In genomic region chr8:127772415-127772814, GRCm38 (mm10) we compare ENCODE assay signal across 22 mouse cellular contexts.
DNase-seq lines count a peak whose midpoint lies in the region; ATAC-seq and TF ChIP-seq lines count a peak whose summit lies in the region.
"Had no signal": no experiment of that assay in that cellular context is flagged by ENCODE, and none has a peak within 500 bp of the region (broad histone marks: within the 10 kb centered on the region; RNA-seq: fewer than 3 reads in every experiment).

No protein-coding gene starts in this region.

- peak; percentile 85 for TF ChIP-seq EP300 in CH12.LX (IDR thresholded peaks at IDR 0.05; ENCODE audit: low read length)

- no peaks in the 10 kb centered on the region for H3K79me2 ChIP-seq in CH12.LX (replicated peaks; ENCODE audit: control insufficient read depth, extremely low read depth, insufficient read depth, poor library complexity, severe bottlenecking)

- no peak overlapping the region for H3K4me2 ChIP-seq in midbrain, embryonic 11.5 days
- no peak overlapping the region for H3K4me2 ChIP-seq in midbrain, embryonic 16.5 days (ENCODE audit: low read length)
- H3K4me2 ChIP-seq in CH12.LX (ENCODE audit: insufficient read depth, low read depth, poor library complexity, severe bottlenecking), result peak overlapping the region; percentile 33; the same call in 1 of the 2 replicates

- H3K4me3 ChIP-seq in midbrain, embryonic 11.5 days (ENCODE audit: low read depth, low read length), result no peak overlapping the region
- no peak overlapping the region for H3K4me3 ChIP-seq in midbrain, embryonic 16.5 days (ENCODE audit: low read depth, low read length)
- H3K4me3 ChIP-seq in CH12.LX (replicated peaks in 1 of 3; ENCODE audit: low read depth in 2 of 3, low read length in 2 of 3, poor library complexity in 1 of 3), result peak overlapping the region in 1 of 3 experiments; percentile 12

- H3K36me3 ChIP-seq in midbrain, embryonic 11.5 days (ENCODE audit: control insufficient read depth, insufficient read depth, low read length), result no peaks in the 10 kb centered on the region
- H3K36me3 ChIP-seq in midbrain, embryonic 16.5 days (ENCODE audit: control insufficient read depth, insufficient read depth, low read length), result no peaks in the 10 kb centered on the region
- H3K36me3 ChIP-seq in CH12.LX (replicated peaks in 1 of 2; ENCODE audit: control insufficient read depth in 1 of 2, insufficient read depth in 1 of 2, low read length in 1 of 2), result no peaks in the 10 kb centered on the region
- no peaks in the 10 kb centered on the region for H3K36me3 ChIP-seq in splenic B cell, adult 2 months (ENCODE audit: control insufficient read depth, insufficient read depth, low read length, poor library complexity, severe bottlenecking)
- H3K36me3 ChIP-seq: G1E had no signal

- H3K9me3 ChIP-seq in midbrain, embryonic 11.5 days (ENCODE audit: control insufficient read depth, low read length), result no peaks in the 10 kb centered on the region
- H3K9me3 ChIP-seq in midbrain, embryonic 16.5 days (replicated peaks; ENCODE audit: control insufficient read depth, low read length, poor library complexity, severe bottlenecking), result no peaks in the 10 kb centered on the region; the same call in 1 of the 2 replicates
- no peaks in the 10 kb centered on the region for H3K9me3 ChIP-seq in CH12.LX (replicated peaks; ENCODE audit: low read length)

- DNase-seq in midbrain, embryonic 11.5 days (ENCODE audit: low spot score, missing footprints), result peak; percentile 69
- DNase-seq in CH12.LX (ENCODE audit: extremely low read depth), result peak; percentile 87
- peak; percentile 4 for DNase-seq in splenic B cell, adult 2 months (ENCODE audit: low read depth, low spot score)
- no peak for DNase-seq in frontal cortex, postnatal 25 days (ENCODE audit: low spot score in 2 of 2)
- DNase-seq in layer of hippocampus, adult 11-12 months (ENCODE audit: low spot score), result no peak
- DNase-seq in spleen, adult 12 weeks (ENCODE audit: low spot score), result no peak
- DNase-seq: adrenal gland, adult 2 months; adrenal gland, adult 8-10 months; adrenal gland, postnatal 10 days; adrenal gland, postnatal 14 days; adrenal gland, postnatal 25 days; adrenal gland, postnatal 36 days; B cell, adult 2 months; cerebellum, adult 11 months; cerebellum, adult 11-12 months; cerebellum, adult 18-20 months had no signal

- TF ChIP-seq RAD21 in CH12.LX (IDR thresholded peaks at IDR 0.05; ENCODE audit: low read depth, low read length), result no peak; the same call in 1 of the 2 replicates

- no peak overlapping the region for H3K27ac ChIP-seq in midbrain, embryonic 11.5 days (ENCODE audit: low read depth, low read length)
- H3K27ac ChIP-seq in midbrain, embryonic 16.5 days (ENCODE audit: low read length), result no peak overlapping the region
- H3K27ac ChIP-seq in CH12.LX (ENCODE audit: insufficient read depth, low read depth), result peak overlapping the region; percentile 90

- H3K27me3 ChIP-seq in midbrain, embryonic 11.5 days (ENCODE audit: control insufficient read depth, insufficient read depth, low read length), result no peaks in the 10 kb centered on the region
- no peaks in the 10 kb centered on the region for H3K27me3 ChIP-seq in midbrain, embryonic 16.5 days (ENCODE audit: control insufficient read depth, insufficient read depth, low read depth, low read length)
- H3K27me3 ChIP-seq in CH12.LX (replicated peaks), result no peaks in the 10 kb centered on the region
- H3K27me3 ChIP-seq in splenic B cell, adult 2 months (ENCODE audit: control insufficient read depth, insufficient read depth, low read length, poor library complexity, severe bottlenecking), result no peaks in the 10 kb centered on the region

- WGBS in midbrain, embryonic 11.5 days, result 89% methylated on average over 3 of the region's 3 CpGs
- WGBS in midbrain, embryonic 16.5 days, result 96% methylated on average over 3 of the region's 3 CpGs

- H3K4me1 ChIP-seq in midbrain, embryonic 11.5 days (ENCODE audit: control insufficient read depth, insufficient read depth, low read length), result peaks cover 6% of the 10 kb centered on the region
- peaks cover 15% of the 10 kb centered on the region for H3K4me1 ChIP-seq in midbrain, embryonic 16.5 days (ENCODE audit: control insufficient read depth, insufficient read depth, low read length)
- peaks cover 9 to 51% of the 10 kb centered on the region in 2 experiments for H3K4me1 ChIP-seq in CH12.LX (ENCODE audit: control insufficient read depth in 1 of 2, insufficient read depth in 2 of 2)

- no peak for ATAC-seq in midbrain, embryonic 11.5 days (ENCODE audit: low FRiP score)
- ATAC-seq in midbrain, embryonic 16.5 days, result no peak
- ATAC-seq in megakaryocyte, adult 5-6 weeks (ENCODE audit: poor library complexity, severe bottlenecking), result peak; percentile 34; the same call in 1 of the 2 replicates
- ATAC-seq: activated CD4-positive, CD25-positive, alpha-beta regulatory T cell, adult 4 months; CD4-positive, CD25-positive, alpha-beta regulatory T cell, adult 4 months; Patski had no signal

- TF ChIP-seq CTCF in CH12.LX (conservative IDR thresholded peaks at IDR 0.05 in 1 of 2, IDR thresholded peaks at IDR 0.05 in 1 of 2; ENCODE audit: low read depth in 2 of 2, low read length in 2 of 2), result no peak

- no peak overlapping the region for H3K9ac ChIP-seq in midbrain, embryonic 11.5 days (ENCODE audit: low read length)
- H3K9ac ChIP-seq in midbrain, embryonic 16.5 days (ENCODE audit: low read depth, low read length), result no peak overlapping the region
- H3K9ac ChIP-seq in CH12.LX (ENCODE audit: insufficient read depth, low read depth), result 0 out of 2 replicates have a peak overlapping the region, but pooled peaks have one; percentile 1

- dilution Hi-C loops in CH12.LX (cut with MboI; ENCODE audit: extremely low pct_ligation_motif_present, extremely low pct_unique_long_range_greater_than_20kb, low sequenced_read_pairs), result no loop called here

- in situ Hi-C loops in CH12.LX (cut with MboI; ENCODE audit: low pct_ligation_motif_present, low pct_unique_long_range_greater_than_20kb, low sequenced_read_pairs), result no loop called here

- TF ChIP-seq POLR2A in CH12.LX (IDR thresholded peaks at IDR 0.05; ENCODE audit: low read depth, low read length), result no peak

TF ChIP-seq in CH12.LX, 34 proteins besides CTCF, POLR2A, EP300 and RAD21 (continues in another document):
- TF ChIP-seq HCFC1 (IDR thresholded peaks at IDR 0.05; ENCODE audit: low read depth, low read length), result peak; percentile 20; the same call in 1 of the 2 replicates
- no peak for TF ChIP-seq RCOR1 (conservative IDR thresholded peaks at IDR 0.05; ENCODE audit: low read depth, low read length)
- TF ChIP-seq MAX (IDR thresholded peaks at IDR 0.05; ENCODE audit: low read length), result peak; percentile 40; the same call in 1 of the 2 replicates
- TF ChIP-seq ZMIZ1 (IDR thresholded peaks at IDR 0.05; ENCODE audit: low read depth, low read length), result no peak
- no peak; the same call in 1 of the 2 replicates for TF ChIP-seq MAZ (IDR thresholded peaks at IDR 0.05; ENCODE audit: low read depth, low read length)
- TF ChIP-seq MYC (IDR thresholded peaks at IDR 0.05; ENCODE audit: low read depth, low read length), result peak; percentile 74; the same call in 1 of the 2 replicates
- peak; percentile 28; the same call in 1 of the 2 replicates for TF ChIP-seq MXI1 (IDR thresholded peaks at IDR 0.05; ENCODE audit: low read depth, low read length)
- no peak for TF ChIP-seq GABPA (IDR thresholded peaks at IDR 0.05; ENCODE audit: insufficient replicate concordance, low read depth, low read length)
- no peak for TF ChIP-seq ZNF384 (IDR thresholded peaks at IDR 0.05; ENCODE audit: low read depth, low read length)
- TF ChIP-seq NELFE (IDR thresholded peaks at IDR 0.05; ENCODE audit: low read depth, low read length), result no peak
- no peak for TF ChIP-seq USF1 (IDR thresholded peaks at IDR 0.05; ENCODE audit: low read depth, low read length)
- no peak for TF ChIP-seq ZC3H11A (IDR thresholded peaks at IDR 0.05; ENCODE audit: low read depth, low read length)
- TF ChIP-seq CHD2 (IDR thresholded peaks at IDR 0.05; ENCODE audit: low read length), result peak; percentile 55; the same call in 1 of the 2 replicates
- TF ChIP-seq TCF12 (IDR thresholded peaks at IDR 0.05; ENCODE audit: low read depth, low read length), result 0 out of 2 replicates have a peak, but pooled peaks have one; percentile 42
- no peak for TF ChIP-seq E2F4 (IDR thresholded peaks at IDR 0.05; ENCODE audit: insufficient replicate concordance, low read depth, low read length)
- TF ChIP-seq SIN3A (IDR thresholded peaks at IDR 0.05; ENCODE audit: low read length), result peak; percentile 26; the same call in 1 of the 2 replicates
- peak; percentile 49; the same call in 1 of the 2 replicates for TF ChIP-seq ETS1 (conservative IDR thresholded peaks at IDR 0.05; ENCODE audit: low read depth, low read length)
- TF ChIP-seq ELF1 (IDR thresholded peaks at IDR 0.05; ENCODE audit: low read depth, low read length), result peak; percentile 48; the same call in 1 of the 2 replicates
- no peak for TF ChIP-seq USF2 (conservative IDR thresholded peaks at IDR 0.05; ENCODE audit: low read depth, low read length)
- TF ChIP-seq SMC3 (IDR thresholded peaks at IDR 0.05; ENCODE audit: low read depth, low read length), result no peak; the same call in 1 of the 2 replicates
- TF ChIP-seq BHLHE40 (IDR thresholded peaks at IDR 0.05; ENCODE audit: low read depth, low read length), result peak; percentile 56; the same call in 1 of the 2 replicates
- TF ChIP-seq NRF1 (IDR thresholded peaks at IDR 0.05; ENCODE audit: low read depth, low read length), result no peak
- TF ChIP-seq CHD1 (IDR thresholded peaks at IDR 0.05; ENCODE audit: low read depth, low read length), result no peak
- TF ChIP-seq TBP (conservative IDR thresholded peaks at IDR 0.05; ENCODE audit: low read depth, low read length), result no peak
- peak; percentile 47; the same call in 1 of the 2 replicates for TF ChIP-seq MAFK (IDR thresholded peaks at IDR 0.05; ENCODE audit: insufficient replicate concordance, low read length)
- TF ChIP-seq PAX5 (IDR thresholded peaks at IDR 0.05; ENCODE audit: low read length), result no peak
- TF ChIP-seq POLR2AphosphoS2 (IDR thresholded peaks at IDR 0.05; ENCODE audit: low read depth, low read length), result no peak
- peak; percentile 73 for TF ChIP-seq IRF4 (IDR thresholded peaks at IDR 0.05; ENCODE audit: low read depth, low read length)
- TF ChIP-seq KAT2A (IDR thresholded peaks at IDR 0.05; ENCODE audit: insufficient replicate concordance, low read length), result 0 out of 2 replicates have a peak, but pooled peaks have one; percentile 31
- TF ChIP-seq MEF2A (IDR thresholded peaks at IDR 0.05; ENCODE audit: borderline replicate concordance, low read depth, low read length), result no peak
- TF ChIP-seq ZKSCAN1 (IDR thresholded peaks at IDR 0.05; ENCODE audit: borderline replicate concordance, low read depth, low read length), result no peak
- no peak; the same call in 1 of the 2 replicates for TF ChIP-seq JUN (IDR thresholded peaks at IDR 0.05; ENCODE audit: insufficient read depth, low read depth, low read length)
- TF ChIP-seq UBTF (IDR thresholded peaks at IDR 0.05; ENCODE audit: low read depth, low read length), result no peak

Comparison
In these comparisons a context has a peak if more than half of its experiments do, and no peak if none do; other contexts are left out.
1. DNase-seq: peak in midbrain, embryonic 11.5 days (single experiment), CH12.LX (single experiment) and splenic B cell, adult 2 months (single experiment); none in frontal cortex, postnatal 25 days (0 of 2), layer of hippocampus, adult 11-12 months (single experiment) and spleen, adult 12 weeks (single experiment).